Mouse (Mus musculus) forebrain, embryonic 14.5 days (tissue): ENCODE measurements around the gene Nrsn2. TPM values are rescaled to one million over a fixed set of nuclear protein-coding genes. Genes with fewer than 3 reads are reported as not detected.

Source experiments
- ATAC-seq: fragments of 200-750 bp; cut with Nextera tagmentation; 2 replicates; pipeline ENCODE4 v1.8.0; 2017; ENCODE audit warnings: mild to moderate bottlenecking, moderate library complexity
- DNase-seq: peaks from one replicate; pipeline ENCODE4 v3.0.0-alpha.2; 2015; ENCODE audit warnings: low spot score
- H3K27ac ChIP-seq: fragments of 300-500 bp; sonication (generic); 2 replicates; pipeline ENCODE4 v1.5.1; 2014; ENCODE audit warnings: low read depth, mild to moderate bottlenecking, control low read depth, low read length, moderate library complexity
- H3K27me3 ChIP-seq: fragments of 300-500 bp; sonication (generic); replicated peaks from 2 replicates; pipeline ENCODE4 v1.6.1; 2014; ENCODE audit warnings: low read length, control low read depth, mixed read lengths; ENCODE audit not compliant: control insufficient read depth, insufficient read depth
- H3K36me3 ChIP-seq: fragments of 300-500 bp; sonication (generic); 2 replicates; pipeline ENCODE4 v1.6.1; 2014; ENCODE audit warnings: low read length, control low read depth; ENCODE audit not compliant: control insufficient read depth, insufficient read depth
- H3K4me1 ChIP-seq: fragments of 300-500 bp; sonication (generic); 2 replicates; pipeline ENCODE4 v1.6.1; 2014; ENCODE audit warnings: antibody characterized with exemption, low read length, control low read depth; ENCODE audit not compliant: control insufficient read depth, insufficient read depth
- H3K4me2 ChIP-seq: fragments of 300-500 bp; sonication (generic); 2 replicates; pipeline ENCODE4 v1.6.1; 2014; ENCODE audit warnings: mild to moderate bottlenecking, control low read depth, low read length
- H3K4me3 ChIP-seq: fragments of 300-500 bp; sonication (generic); 2 replicates; pipeline ENCODE4 v1.5.1; 2014; ENCODE audit warnings: low read depth, low read length, control low read depth
- H3K9ac ChIP-seq: fragments of 300-500 bp; sonication (generic); 2 replicates; pipeline ENCODE4 v1.6.1; 2014; ENCODE audit warnings: mild to moderate bottlenecking, low read length, control low read depth, moderate library complexity
- H3K9me3 ChIP-seq: fragments of 300-500 bp; sonication (generic); replicated peaks from 2 replicates; pipeline ENCODE4 v1.6.1; 2016; ENCODE audit warnings: low read length, control low read depth, mixed read lengths; ENCODE audit not compliant: control insufficient read depth
- WGBS: fragments of 180-500 bp; shearing (Covaris S2); extraction: QIAGEN DNeasy Blood & Tissue Kit; methylation state at CpG from one replicate; pipeline ENCODE4 v1.1.7; 2014; 5-methylcytosine and 5-hydroxymethylcytosine counted together
- polyA plus RNA-seq: library from polyadenylated mRNA; unstranded; fragments of >200 nt; fragmentation: Nextera tagmentation; extraction: Ambion mirVana; gene quantifications from 2 replicates; pipeline ENCODE4 v1.2.1, GENCODE M21; 2014

Nrsn2 gene
- polyA plus RNA-seq, 1 experiment from 2014 or later = 18.9 TPM

- Histone ChIP-seq H3K9me3 (no peaks in the 10 kb centered on the region), H3K4me1 (peaks cover 8% of the 10 kb centered on the region), H3K4me2 (no peak overlapping the region), H3K27me3 (no peaks in the 10 kb centered on the region), H3K9ac (no peak overlapping the region), H3K36me3 (no peaks in the 10 kb centered on the region), H3K27ac (no peak overlapping the region), H3K4me3 (no peak overlapping the region)
- no peak for DNase-seq
- no peak for ATAC-seq
- 90% methylated on average over 22 of the region's 22 CpGs for WGBS
These were observed 36.7 kb downstream of the Nrsn2 start for GRCm38 (mm10) chr2:152339631-152340179.

GRCm38 (mm10) chr2:152338319-152338718, 38.1 kb downstream of the Nrsn2 start:
- no peak for DNase-seq
- H3K27ac ChIP-seq = no peak overlapping the region
- no peak overlapping the region for H3K9ac ChIP-seq
- no peak overlapping the region for H3K4me3 ChIP-seq
- H3K27me3 ChIP-seq = no peaks in the 10 kb centered on the region
- no peak overlapping the region for H3K4me2 ChIP-seq
- 0 out of 2 replicates have a peak, but pooled peaks cover 3% of the 10 kb centered on the region for H3K4me1 ChIP-seq
- H3K36me3 ChIP-seq = no peaks in the 10 kb centered on the region
- ATAC-seq = no peak
- 82% methylated on average over 13 of the region's 13 CpGs for WGBS
- H3K9me3 ChIP-seq = no peaks in the 10 kb centered on the region

DNA sequence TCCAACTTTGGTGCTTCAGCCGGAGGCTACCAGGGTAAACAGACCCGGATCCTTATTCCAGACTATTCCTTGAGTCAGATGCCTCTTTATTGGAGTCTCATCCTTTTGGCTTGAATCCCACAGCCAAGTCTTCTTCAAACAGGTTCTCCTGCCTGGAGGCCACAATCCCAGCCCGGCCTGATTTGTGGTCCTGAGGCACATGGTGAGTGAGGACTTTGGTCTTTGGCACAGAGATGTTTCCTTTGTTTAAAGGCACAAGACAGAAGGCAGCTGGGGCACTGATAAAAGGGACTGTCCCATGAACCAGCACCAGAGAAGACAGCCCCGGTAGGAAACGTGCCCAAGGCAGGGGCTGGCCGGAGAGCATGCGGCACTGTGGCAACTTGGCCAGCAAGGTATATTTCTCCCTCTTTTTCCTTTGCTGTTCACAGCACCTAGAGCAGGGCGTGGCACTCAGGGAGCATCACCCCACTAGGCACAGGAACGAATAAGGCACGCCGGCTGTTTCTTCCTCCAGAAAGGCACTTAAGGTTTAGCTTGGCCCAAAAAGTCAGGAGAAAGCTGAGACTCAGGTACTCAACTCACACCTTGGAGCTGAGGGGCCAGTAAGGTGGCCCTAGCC, 38.7 kb downstream of the Nrsn2 start:
- 83% methylated on average over 11 of the region's 11 CpGs for WGBS
- H3K27ac ChIP-seq = no peak overlapping the region
- no peak for ATAC-seq

GRCm38 (mm10) chr2:152336856-152337255, 39.6 kb downstream of the Nrsn2 start:
- Histone ChIP-seq H3K4me2 (no peak overlapping the region), H3K9me3 (no peaks in the 10 kb centered on the region), H3K27me3 (no peaks in the 10 kb centered on the region), H3K4me1 (no peaks in the 10 kb centered on the region), H3K4me3 (no peak overlapping the region), H3K36me3 (no peaks in the 10 kb centered on the region), H3K27ac (no peak overlapping the region), H3K9ac (no peak overlapping the region)
- ATAC-seq (no peak), DNase-seq (no peak)
- 82% methylated on average over 1 of the region's 1 CpGs for WGBS

More for the DNA sequence above, 38.7 kb downstream of the Nrsn2 start:
- H3K4me3 ChIP-seq = no peak overlapping the region
- H3K9me3 ChIP-seq = no peaks in the 10 kb centered on the region
- no peaks in the 10 kb centered on the region for H3K27me3 ChIP-seq
- no peak overlapping the region for H3K4me2 ChIP-seq
- no peak overlapping the region for H3K9ac ChIP-seq
- H3K36me3 ChIP-seq = no peaks in the 10 kb centered on the region
- H3K4me1 ChIP-seq = no peaks in the 10 kb centered on the region
- no peak for DNase-seq

- Histone ChIP-seq H3K9me3 (no peaks in the 10 kb centered on the region), H3K4me3 (no peak overlapping the region), H3K4me2 (no peak overlapping the region), H3K9ac (no peak overlapping the region), H3K36me3 (0 out of 2 replicates have a peak, but pooled peaks cover 2% of the 10 kb centered on the region), H3K27ac (no peak overlapping the region), H3K27me3 (no peaks in the 10 kb centered on the region), H3K4me1 (peaks cover 10% of the 10 kb centered on the region)
- no peak for DNase-seq
- ATAC-seq = no peak
- 50% methylated on average over 11 of the region's 11 CpGs for WGBS
These were observed 41.1 kb downstream of the Nrsn2 start for GRCm38 (mm10) chr2:152335289-152335820.

GRCm38 (mm10) chr2:152333345-152334006, 43.0 kb downstream of the Nrsn2 start:
- Histone ChIP-seq H3K9me3 (no peaks in the 10 kb centered on the region), H3K27me3 (no peaks in the 10 kb centered on the region), H3K27ac (no peak overlapping the region), H3K4me3 (no peak overlapping the region), H3K4me1 (peaks cover 10% of the 10 kb centered on the region), H3K9ac (no peak overlapping the region), H3K36me3 (peaks cover 14% of the 10 kb centered on the region; the same call in 1 of the 2 replicates), H3K4me2 (no peak overlapping the region; the same call in 1 of the 2 replicates)
- ATAC-seq = no peak
- 79% methylated on average over 4 of the region's 4 CpGs for WGBS
- DNase-seq = no peak

DNA sequence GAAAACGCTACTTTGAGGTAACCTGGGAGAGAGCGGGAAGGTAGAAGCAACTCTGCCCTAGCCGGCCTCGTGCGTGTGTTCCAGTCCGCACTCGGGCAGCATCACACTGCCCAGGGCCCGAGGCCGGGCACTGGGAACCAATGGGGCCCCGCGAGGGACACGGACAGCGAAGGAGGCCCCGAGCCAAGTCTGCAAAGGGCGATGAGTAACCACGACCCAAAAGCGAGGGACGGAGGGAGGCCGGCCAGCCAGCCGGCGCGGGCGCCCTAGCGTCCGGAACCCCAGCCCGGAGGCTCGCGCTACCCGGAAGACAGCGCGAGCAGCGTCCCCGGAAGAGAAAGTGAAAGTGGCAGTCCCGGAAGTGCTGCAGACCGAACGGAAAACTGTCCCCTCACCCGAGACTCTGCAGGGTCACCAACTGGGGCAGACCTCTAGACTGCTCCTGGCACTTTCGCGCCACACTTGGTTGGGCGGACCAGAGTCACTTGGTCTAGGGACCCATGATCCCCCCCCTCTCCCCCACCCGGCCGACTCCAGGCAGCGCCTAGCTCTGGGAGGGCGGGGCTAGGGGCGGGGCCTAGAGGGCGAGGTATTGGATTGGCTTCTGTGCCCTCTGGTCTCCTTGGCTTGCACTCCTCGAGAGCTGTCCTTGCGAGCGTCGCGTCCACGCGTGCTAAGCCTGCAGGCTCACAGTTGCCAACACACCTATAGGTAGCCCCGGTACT, 44.2 kb downstream of the Nrsn2 start, which contains the start of gene Rbck1:
Gene Rbck1 (minus strand): TSS at position 553 of the 725 bp plus-strand sequence.
- Histone ChIP-seq H3K4me3 (peak within 1 kb of the TSS; percentile 91), H3K27me3 (no peaks in the 10 kb centered on the region), H3K27ac (peak within 1 kb of the TSS; percentile 79), H3K4me2 (peak within 1 kb of the TSS; percentile 91), H3K4me1 (peaks cover 10% of the 10 kb centered on the region), H3K36me3 (peaks cover 15% of the 10 kb centered on the region), H3K9ac (peak within 1 kb of the TSS; percentile 94), H3K9me3 (no peaks in the 10 kb centered on the region)
- ATAC-seq (peak; percentile 97), DNase-seq (peak; percentile 89)
- WGBS = 0% methylated on average over 51 of the region's 54 CpGs

DNA sequence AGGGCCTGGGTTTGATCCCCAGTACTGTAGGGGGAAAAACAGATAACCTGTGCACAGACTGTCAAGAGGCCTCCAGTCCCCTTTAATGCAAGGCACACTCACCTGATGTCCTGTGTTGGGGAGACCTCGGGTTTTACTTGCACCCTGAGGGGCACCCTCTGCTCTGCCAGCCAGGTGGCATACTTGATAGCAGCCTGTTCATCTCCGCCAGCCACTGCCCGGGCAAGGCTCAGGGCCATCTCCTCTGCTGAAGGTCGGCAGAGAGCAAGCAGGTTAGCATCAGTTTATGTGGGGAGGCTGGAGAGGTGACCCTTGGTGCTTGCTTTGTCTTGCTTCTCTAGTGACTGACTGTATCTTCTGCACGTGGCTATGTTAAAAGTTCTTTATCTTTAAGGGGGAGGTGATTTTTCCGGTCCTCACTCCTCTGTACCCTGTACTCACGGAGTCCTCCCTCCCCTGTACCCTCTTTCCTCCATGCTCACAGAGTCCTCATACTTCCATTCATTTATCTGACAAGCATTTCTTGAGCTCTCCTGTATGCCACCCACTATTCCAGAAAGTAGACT, 45.5 kb downstream of the Nrsn2 start:
- ATAC-seq (no peak), DNase-seq (no peak)
- Histone ChIP-seq H3K9me3 (no peaks in the 10 kb centered on the region), H3K4me2 (peak overlapping the region; percentile 91), H3K27ac (no peak overlapping the region), H3K4me1 (peaks cover 10% of the 10 kb centered on the region), H3K4me3 (peak overlapping the region; percentile 91), H3K36me3 (peaks cover 28% of the 10 kb centered on the region), H3K9ac (peak overlapping the region; percentile 94; the same call in 1 of the 2 replicates), H3K27me3 (no peaks in the 10 kb centered on the region)
- WGBS = 73% methylated on average over 7 of the region's 7 CpGs
